Mouse (Mus musculus) CD8-positive naive resting alpha-beta T cell, adult 2 months (primary cell): ENCODE data around the gene Atp8b4.

Source experiments
- DNase-seq, 2 experiments: peaks; one replicate each; pipeline ENCODE4 v3.0.0; 2022; ENCODE audit warnings: low read depth in 2 of 2, low spot score in 2 of 2

The Atp8b4 gene

DNA sequence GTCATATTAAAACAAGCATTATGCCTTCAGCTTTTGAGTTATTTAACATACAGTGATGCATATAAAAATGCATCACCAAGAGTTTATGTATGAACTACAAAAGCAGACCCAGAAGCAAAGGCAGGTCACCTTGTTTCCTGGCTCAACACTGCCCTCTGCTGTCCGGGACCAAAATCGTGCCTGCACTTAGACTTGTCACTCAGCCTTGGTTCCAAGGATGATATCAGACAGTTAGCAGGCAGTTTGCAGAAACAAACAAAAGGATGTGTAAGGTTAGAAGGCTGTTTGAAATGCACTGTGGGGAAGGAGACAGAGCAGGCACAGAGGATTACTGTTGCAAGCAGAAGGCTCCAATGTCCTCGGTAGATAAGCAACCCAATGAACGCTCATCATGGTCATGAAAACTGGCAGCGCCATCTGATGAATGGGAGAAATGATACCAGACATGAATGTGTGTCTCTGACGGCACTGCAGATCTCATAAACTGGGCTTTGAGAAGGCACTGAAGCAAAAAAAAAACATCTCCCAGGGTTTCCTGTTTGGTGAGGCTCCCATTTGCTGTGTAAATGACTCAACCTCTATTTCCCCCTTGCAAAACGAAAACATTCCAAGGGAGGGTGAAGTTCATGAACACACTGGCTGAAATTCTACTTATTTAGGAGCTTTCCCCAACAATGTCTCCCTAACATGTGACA lies 137.3 kb downstream of the Atp8b4 start:
- DNase-seq, result peak; percentile 42 to 51

DNA sequence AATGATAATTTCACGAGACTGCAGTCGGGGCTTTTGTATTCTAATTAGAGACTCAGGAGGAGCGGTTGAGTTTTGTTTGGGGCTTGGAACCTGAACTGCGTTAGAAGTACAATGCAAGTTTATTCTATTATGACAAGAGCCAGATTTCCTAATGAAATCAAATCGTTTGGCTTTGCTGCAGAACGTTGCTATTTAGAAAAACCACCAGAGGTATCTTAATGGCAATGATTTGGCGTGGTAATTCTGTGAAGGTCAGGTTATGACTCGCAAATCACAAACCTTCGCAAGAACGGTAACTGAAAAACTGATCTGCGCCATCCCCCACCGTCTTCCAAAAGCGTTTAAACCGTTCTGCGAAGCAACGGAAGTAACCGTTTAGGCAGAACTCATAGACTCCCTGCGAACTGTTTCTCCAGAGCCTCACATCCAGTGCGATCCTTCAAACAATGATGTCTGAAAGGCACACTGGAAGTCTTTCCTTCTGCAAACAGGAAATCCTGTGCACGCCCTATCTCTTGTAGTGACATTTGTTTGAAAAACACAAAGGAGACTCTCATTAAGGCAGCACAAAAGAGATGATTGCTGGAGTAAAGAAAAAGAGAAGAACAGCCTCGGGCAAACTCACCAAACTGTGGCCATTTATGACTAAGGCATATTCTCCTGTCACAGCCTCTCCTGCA lies 139.2 kb downstream of the Atp8b4 start:
- no peak for DNase-seq

DNA sequence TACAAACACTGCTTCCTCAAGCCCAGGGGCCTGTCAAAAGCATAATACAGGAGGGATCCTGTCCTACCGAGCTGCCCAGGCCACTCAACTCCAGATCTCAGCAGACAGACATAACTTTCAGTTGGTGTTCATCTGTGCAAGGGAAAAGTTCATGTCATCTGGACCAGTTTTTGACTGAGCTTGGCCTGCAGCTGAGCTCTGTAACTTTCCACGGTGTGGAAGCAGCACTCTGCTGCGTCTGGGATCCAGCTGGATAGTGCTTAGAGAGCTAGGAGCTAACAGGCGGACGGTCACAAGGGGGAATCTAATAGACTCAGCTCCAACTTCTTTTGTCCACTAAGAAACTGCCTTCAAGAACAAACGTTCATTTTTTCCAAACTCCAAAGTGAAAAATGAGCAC lies 139.8 kb downstream of the Atp8b4 start:
- DNase-seq, result no peak

DNA sequence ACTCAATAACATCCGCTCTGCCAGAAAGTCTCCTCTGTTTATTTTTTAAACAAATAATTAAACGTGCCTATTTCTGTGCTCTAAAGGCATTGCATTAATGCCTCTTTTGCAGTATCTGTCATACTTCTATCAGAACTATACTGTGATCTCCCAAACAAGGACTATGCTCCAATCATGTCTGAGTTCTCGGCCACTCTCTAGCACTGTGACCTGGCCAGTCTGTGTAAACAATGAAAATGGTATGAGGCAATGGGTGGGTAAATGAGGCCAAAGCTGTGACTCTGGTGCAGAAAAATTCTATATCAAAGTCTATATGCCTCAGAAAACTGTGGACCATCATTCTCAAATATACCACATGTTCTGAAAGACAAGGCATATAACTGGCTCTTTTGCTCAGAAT lies 140.5 kb downstream of the Atp8b4 start:
- DNase-seq, result no peak

GRCm38 (mm10) chr2:126359278-126359677 lies 141.2 kb downstream of the Atp8b4 start:
- DNase-seq, result no peak

DNA sequence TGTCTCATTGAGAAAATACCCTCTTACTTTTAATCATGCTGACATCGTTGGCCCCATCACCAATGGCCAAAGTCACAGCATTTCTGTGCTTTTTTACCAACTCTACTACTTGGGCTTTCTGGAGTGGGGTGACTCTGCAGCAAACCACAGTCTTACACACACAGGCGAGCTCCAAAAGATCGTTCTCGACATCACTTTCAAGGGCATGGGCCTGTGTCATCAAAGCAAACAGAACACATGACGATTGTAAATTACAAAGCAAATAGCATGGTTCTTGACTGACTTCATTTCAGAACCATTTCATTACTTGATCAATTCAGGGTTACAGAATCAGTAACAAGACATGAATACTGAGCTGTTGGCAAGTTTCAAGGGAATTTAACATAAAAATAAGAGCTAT lies 141.7 kb downstream of the Atp8b4 start:
- no peak for DNase-seq

- DNase-seq, result no peak
Measured at GRCm38 (mm10) chr2:126355259-126355658, 145.2 kb downstream of the Atp8b4 start.

DNA sequence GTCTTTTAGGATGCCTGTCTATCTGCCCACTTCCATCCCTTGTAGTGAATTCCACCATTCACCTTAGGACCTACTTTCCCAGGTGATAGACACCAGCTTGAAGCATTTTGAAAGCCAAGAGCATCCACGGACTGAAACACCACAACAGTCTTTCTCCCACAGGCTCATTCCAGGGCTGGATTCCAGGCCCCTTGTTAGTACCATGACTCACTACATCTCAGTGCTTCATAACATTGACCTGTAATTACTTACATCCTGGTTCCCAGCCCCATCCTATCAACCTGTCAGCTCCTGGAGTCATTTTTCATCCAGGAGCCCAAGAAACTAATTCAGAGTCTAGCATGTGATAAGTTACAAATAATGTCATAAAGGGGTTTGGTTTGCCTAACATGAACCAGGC lies 148.7 kb downstream of the Atp8b4 start:
- DNase-seq, result no peak

- DNase-seq, result no peak
Measured at GRCm38 (mm10) chr2:126343026-126343593, 157.4 kb downstream of the Atp8b4 start.

DNA sequence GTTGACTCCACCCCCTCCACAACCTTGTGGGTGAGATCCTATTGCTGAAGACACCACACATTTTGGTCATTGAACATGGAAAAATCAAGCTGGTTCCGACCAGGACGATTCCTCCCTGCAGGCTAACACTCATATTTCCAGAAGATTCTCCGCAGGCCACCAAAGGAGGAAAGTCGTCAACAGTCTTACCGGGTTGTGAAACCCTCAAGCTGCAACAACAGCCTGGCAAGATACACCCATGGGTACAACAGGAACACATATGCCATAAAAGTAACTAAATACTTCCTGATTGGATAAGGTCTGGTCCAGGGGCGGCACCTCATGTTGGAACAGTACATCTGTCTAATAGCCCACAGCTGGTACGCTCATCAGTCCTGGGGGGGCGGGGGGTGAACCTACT lies 159.0 kb downstream of the Atp8b4 start:
- DNase-seq, result no peak

DNA sequence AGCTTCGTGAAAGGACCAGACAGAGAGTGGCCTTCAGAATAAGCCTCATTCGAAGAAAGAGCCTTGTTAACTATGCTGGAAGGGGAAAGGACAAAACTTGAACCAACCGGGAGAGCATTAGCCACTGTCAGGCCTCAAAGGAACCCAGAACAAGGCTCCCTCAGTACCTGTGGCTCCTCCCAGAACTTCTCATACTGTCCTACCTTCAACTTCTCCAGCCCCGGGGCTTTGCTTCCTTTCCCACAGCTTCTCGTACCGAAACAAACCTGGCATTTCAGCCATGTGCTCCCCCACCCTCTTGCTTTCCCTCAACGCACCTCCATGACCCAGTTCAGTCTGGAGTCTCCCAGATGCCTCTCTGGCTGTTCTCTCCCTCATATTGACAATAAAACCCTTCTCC lies 160.3 kb downstream of the Atp8b4 start:
- DNase-seq, result no peak

- no peak for DNase-seq
Measured at GRCm38 (mm10) chr2:126339516-126339915, 161.0 kb downstream of the Atp8b4 start.

DNA sequence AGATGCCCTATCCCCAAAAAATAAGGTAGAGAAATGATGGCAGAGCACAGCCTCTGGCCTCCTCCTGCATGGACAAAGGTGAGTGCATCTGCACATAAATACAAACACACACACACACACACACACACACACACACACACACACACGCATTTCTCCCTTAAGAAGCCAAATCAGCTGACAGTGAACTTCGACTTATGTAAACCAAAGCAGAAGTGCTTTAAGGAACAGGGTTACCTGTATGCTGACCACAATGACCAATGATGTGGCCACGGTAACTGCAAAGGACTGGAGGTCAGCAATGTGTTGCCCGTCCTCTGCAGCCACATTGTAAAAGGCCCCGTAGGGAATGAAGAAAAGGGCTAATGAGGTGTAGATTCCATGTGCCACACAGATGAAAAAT lies 163.3 kb downstream of the Atp8b4 start:
- DNase-seq, result no peak

- DNase-seq, result no peak
Measured at GRCm38 (mm10) chr2:126331794-126332193, 168.7 kb downstream of the Atp8b4 start.

- DNase-seq, result no peak
Measured at GRCm38 (mm10) chr2:126323206-126323605, 177.3 kb downstream of the Atp8b4 start.

- no peak for DNase-seq
Measured at GRCm38 (mm10) chr2:126322631-126323031, 177.8 kb downstream of the Atp8b4 start.

GRCm38 (mm10) chr2:126318071-126318470 lies 182.4 kb downstream of the Atp8b4 start:
- DNase-seq, result no peak

GRCm38 (mm10) chr2:126316942-126317341 lies 183.5 kb downstream of the Atp8b4 start:
- no peak for DNase-seq

- DNase-seq, result no peak
Measured at GRCm38 (mm10) chr2:126316346-126316745, 184.1 kb downstream of the Atp8b4 start.

GRCm38 (mm10) chr2:126311056-126311455 lies 189.4 kb downstream of the Atp8b4 start:
- DNase-seq, result no peak

DNA sequence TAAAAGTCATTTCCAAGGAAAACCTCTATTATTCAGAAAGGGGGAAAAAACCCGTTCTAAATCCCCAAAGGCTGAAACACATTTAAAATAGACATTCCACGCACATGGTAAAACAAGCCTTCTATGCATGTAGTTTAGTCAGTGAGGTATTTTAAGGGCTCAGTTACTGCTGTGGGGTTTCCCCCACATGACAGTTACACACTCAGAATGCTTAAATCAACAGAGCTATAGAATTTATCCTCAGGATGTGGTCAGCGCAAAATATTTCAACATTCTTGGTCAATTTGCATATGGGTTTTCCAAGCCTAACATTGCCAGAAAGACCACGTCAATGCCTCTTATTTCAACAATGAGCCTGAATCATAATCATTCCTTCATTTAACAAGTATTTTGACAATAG lies 190.5 kb downstream of the Atp8b4 start:
- no peak for DNase-seq

DNA sequence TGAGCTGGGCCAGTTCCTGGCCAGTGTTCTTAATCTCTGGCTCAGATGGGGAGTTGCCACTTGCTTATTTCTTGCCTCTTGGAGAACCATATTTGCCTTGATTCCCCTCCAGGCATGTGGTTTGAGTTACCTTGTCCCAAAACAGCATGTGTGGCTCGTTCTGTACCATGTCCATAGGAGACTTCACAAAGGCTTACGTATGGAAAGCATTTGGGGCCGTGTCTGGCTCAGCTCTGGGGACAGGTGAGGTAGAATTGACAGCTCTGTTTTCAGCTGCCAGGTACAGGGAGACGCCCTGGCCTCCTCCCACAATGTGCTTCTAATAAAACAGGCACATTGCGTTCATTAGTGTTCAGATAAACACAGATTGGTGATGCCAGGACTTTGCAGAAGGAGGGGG lies 195.9 kb downstream of the Atp8b4 start:
- no peak for DNase-seq

DNA sequence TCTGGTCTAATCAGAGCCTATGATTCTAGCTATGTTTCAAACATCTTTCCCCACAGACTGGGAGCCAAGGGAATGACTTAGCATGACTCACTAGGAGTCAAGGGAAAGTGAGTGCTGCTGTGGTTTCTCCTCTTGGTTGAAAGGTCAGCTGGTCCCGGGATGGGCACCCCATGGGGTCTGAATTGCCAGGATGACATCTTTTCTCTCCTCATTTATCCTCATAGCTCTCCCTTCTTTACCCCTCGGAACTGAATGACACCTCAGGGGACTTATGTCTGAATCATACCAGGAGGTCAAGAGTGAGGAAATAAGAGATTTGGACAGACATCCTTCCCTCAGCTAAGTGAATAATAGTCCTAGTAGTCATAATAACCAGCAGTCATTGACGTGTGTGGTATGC lies 197.2 kb downstream of the Atp8b4 start:
- DNase-seq, result no peak
